Comparison of ENCODE assay signal across 16 mouse cellular contexts in genomic region chr8:12213774-12214173, GRCm38 (mm10).
A peak's percentile ranks its signal among the peaks of the same experiment; 100 is the strongest.
DNase-seq lines count a peak whose midpoint lies in the region; ATAC-seq lines count a peak whose summit lies in the region.
"Had no signal": no experiment of that assay in that cellular context is flagged by ENCODE, and none has a peak within 500 bp of the region (broad histone marks: within the 10 kb centered on the region; RNA-seq: fewer than 3 reads in every experiment).

No protein-coding gene starts in this region.

- H3K4me1 ChIP-seq in limb, embryonic 12.5 days (replicated peaks), result peaks cover 9% of the 10 kb centered on the region
- peaks cover 4% of the 10 kb centered on the region; the same call in 1 of the 2 replicates for H3K4me1 ChIP-seq in limb, embryonic 10.5 days
- H3K4me1 ChIP-seq in forebrain, embryonic 13.5 days, result peaks cover 36% of the 10 kb centered on the region
- H3K4me1 ChIP-seq in midbrain, embryonic 12.5 days, result peaks cover 27% of the 10 kb centered on the region
- H3K4me1 ChIP-seq: kidney, embryonic 15.5 days had no signal

- peaks cover 33% of the 10 kb centered on the region for H3K27me3 ChIP-seq in limb, embryonic 12.5 days
- peaks cover 34% of the 10 kb centered on the region for H3K27me3 ChIP-seq in limb, embryonic 10.5 days (ENCODE audit: low read depth, poor library complexity, severe bottlenecking)
- peaks cover 65% of the 10 kb centered on the region for H3K27me3 ChIP-seq in forebrain, embryonic 13.5 days
- peaks cover 89% of the 10 kb centered on the region for H3K27me3 ChIP-seq in midbrain, embryonic 12.5 days

- ATAC-seq in limb, embryonic 12.5 days (ENCODE audit: insufficient number of reproducible peaks, insufficient read depth, low FRiP score, low TSS enrichment, low read depth), result no peak
- peak; percentile 41 for ATAC-seq in forebrain, embryonic 13.5 days
- ATAC-seq in midbrain, embryonic 12.5 days (ENCODE audit: low FRiP score, low read depth), result peak; percentile 11; the same call in 1 of the 2 replicates
- ATAC-seq in cerebellum, adult (ENCODE audit: insufficient number of reproducible peaks, low FRiP score, low TSS enrichment), result no peak
- ATAC-seq: intestine, postnatal 0 days had no signal

- no peak overlapping the region for H3K4me3 ChIP-seq in limb, embryonic 12.5 days (replicated peaks)
- no peak overlapping the region for H3K4me3 ChIP-seq in limb, embryonic 10.5 days
- H3K4me3 ChIP-seq in forebrain, embryonic 13.5 days, result peak overlapping the region; percentile 17; the same call in 1 of the 2 replicates
- H3K4me3 ChIP-seq in midbrain, embryonic 12.5 days, result 0 out of 2 replicates have a peak overlapping the region, but pooled peaks have one; percentile 17
- H3K4me3 ChIP-seq: kidney, embryonic 15.5 days had no signal

- no peak overlapping the region for H3K9ac ChIP-seq in limb, embryonic 12.5 days (replicated peaks)
- peak overlapping the region; percentile 59; the same call in 1 of the 2 replicates for H3K9ac ChIP-seq in forebrain, embryonic 13.5 days
- no peak overlapping the region for H3K9ac ChIP-seq in midbrain, embryonic 12.5 days (replicated peaks)
- H3K9ac ChIP-seq: kidney, embryonic 15.5 days; liver, embryonic 14.5 days had no signal

- no peak overlapping the region for H3K27ac ChIP-seq in limb, embryonic 12.5 days
- no peak overlapping the region for H3K27ac ChIP-seq in limb, embryonic 10.5 days
- H3K27ac ChIP-seq in forebrain, embryonic 13.5 days, result peak overlapping the region; percentile 75
- no peak overlapping the region for H3K27ac ChIP-seq in midbrain, embryonic 12.5 days (replicated peaks)
- H3K27ac ChIP-seq: kidney, embryonic 15.5 days; liver, embryonic 14.5 days; macrophage had no signal

- H3K9me3 ChIP-seq in limb, embryonic 12.5 days, result no peaks in the 10 kb centered on the region
- H3K9me3 ChIP-seq in limb, embryonic 10.5 days (replicated peaks), result no peaks in the 10 kb centered on the region
- H3K9me3 ChIP-seq in forebrain, embryonic 13.5 days (replicated peaks), result no peaks in the 10 kb centered on the region
- no peaks in the 10 kb centered on the region for H3K9me3 ChIP-seq in midbrain, embryonic 12.5 days
- H3K9me3 ChIP-seq: kidney, embryonic 15.5 days had no signal

- DNase-seq in limb, embryonic 10.5 days (ENCODE audit: low spot score), result no peak
- DNase-seq in embryo, embryonic 10.5 days (ENCODE audit: low spot score), result no peak
- DNase-seq in cerebellum, postnatal 25 days, result no peak
- DNase-seq: adrenal gland, postnatal 25 days; B cell, adult 2 months; cerebellum, adult 11-12 months; spleen, adult 18-20 months; thymus, postnatal 36 days had no signal

- H3K36me3 ChIP-seq in limb, embryonic 12.5 days, result no peaks in the 10 kb centered on the region
- no peaks in the 10 kb centered on the region for H3K36me3 ChIP-seq in limb, embryonic 10.5 days
- H3K36me3 ChIP-seq in forebrain, embryonic 13.5 days (ENCODE audit: poor library complexity, severe bottlenecking), result no peaks in the 10 kb centered on the region
- H3K36me3 ChIP-seq in midbrain, embryonic 12.5 days, result no peaks in the 10 kb centered on the region
- H3K36me3 ChIP-seq: kidney, embryonic 15.5 days had no signal

- 0 out of 2 replicates have a peak overlapping the region, but pooled peaks have one; percentile 26 for H3K4me2 ChIP-seq in limb, embryonic 12.5 days
- peak overlapping the region; percentile 54 for H3K4me2 ChIP-seq in forebrain, embryonic 13.5 days
- H3K4me2 ChIP-seq in midbrain, embryonic 12.5 days (replicated peaks), result peak overlapping the region; percentile 44
- H3K4me2 ChIP-seq: kidney, embryonic 15.5 days had no signal

- 70% methylated on average over 7 of the region's 7 CpGs for WGBS in limb, embryonic 12.5 days
- WGBS in limb, embryonic 10.5 days, result 70% methylated on average over 7 of the region's 7 CpGs
- 35% methylated on average over 7 of the region's 7 CpGs for WGBS in forebrain, embryonic 13.5 days
- 38% methylated on average over 7 of the region's 7 CpGs for WGBS in midbrain, embryonic 12.5 days

Comparison
In these comparisons a context has a peak if more than half of its experiments do, and no peak if none do; other contexts are left out.
1. ATAC-seq: peak in forebrain, embryonic 13.5 days (single experiment) and midbrain, embryonic 12.5 days (single experiment); none in limb, embryonic 12.5 days (single experiment) and cerebellum, adult (single experiment).
2. H3K4me3 ChIP-seq: peak in forebrain, embryonic 13.5 days (single experiment) and midbrain, embryonic 12.5 days (single experiment); none in limb, embryonic 12.5 days (single experiment) and limb, embryonic 10.5 days (single experiment).
3. Peak in every context shown above with its lines, with median percentiles within 50 percentile points of each other: H3K4me2 ChIP-seq.